Mouse (Mus musculus) embryonic fibroblast, embryonic 13.5 days (primary cell): ENCODE measurements around the gene Exosc1.

ENCODE experiments used
- CTCF ChIP-seq: IDR thresholded peaks from 2 replicates; pipeline ENCODE4 v1.5.1; 2011; ENCODE audit warnings: mild to moderate bottlenecking, control low read depth, low read length, moderate library complexity, borderline replicate concordance; ENCODE audit not compliant: insufficient read depth
- POLR2A ChIP-seq: IDR thresholded peaks from 2 replicates; pipeline ENCODE4 v1.6.1; 2011; ENCODE audit warnings: low read depth, mild to moderate bottlenecking, control low read depth, low read length, moderate library complexity

DNA sequence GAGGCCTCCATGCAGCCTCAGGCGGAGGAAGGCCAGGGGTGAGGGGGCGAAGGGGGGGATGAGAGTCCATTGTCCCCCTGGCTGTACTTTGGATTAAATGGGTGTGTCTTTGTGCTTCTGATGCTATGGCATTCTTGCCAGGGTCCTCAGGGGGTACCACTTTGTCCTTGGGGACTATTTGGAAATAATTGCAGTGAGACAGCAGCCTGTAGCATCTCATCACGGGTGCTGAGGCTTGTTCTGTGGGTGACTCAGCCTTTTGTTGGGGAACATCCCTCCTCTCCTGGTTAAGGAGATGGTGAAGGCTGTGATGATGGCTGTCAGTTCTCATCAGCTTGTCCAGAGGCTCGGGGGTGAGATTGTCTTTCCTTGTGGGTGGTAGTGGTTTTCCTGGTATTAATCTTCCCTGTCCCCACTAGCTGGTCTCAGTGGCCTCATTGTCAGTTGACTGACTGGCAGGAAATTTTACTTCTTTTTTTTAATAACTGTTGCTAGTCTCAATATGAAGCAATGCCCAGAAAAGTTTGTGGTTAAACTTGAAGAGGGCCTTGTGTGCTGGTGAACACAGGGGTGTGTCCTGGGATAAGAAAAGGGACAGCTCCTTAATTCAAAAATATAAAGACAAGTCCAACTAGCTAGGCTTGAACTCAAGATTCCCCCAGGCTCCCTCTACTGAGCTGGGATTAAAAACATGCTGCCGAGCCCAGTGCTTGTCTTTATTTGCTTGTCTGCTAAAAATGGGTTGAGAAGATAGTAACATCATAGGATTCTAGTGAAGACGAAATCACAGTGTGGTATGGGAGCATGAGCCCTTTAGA lies 19.2 kb downstream of the Exosc1 start:
- no peak for TF ChIP-seq CTCF
- no peak for TF ChIP-seq POLR2A
